Mouse (Mus musculus): ENCODE measurements around the gene Fam189a2. TPM values are rescaled to one million over a fixed set of nuclear protein-coding genes. Genes with fewer than 3 reads are reported as not detected.

Gene Fam189a2
- total and polyA plus RNA-seq, 2 experiments from 2014 or later = 8.3 to 98.9 TPM

- no peaks in the 10 kb centered on the region for H3K9me3 ChIP-seq (replicated peaks; ENCODE audit: control insufficient read depth, low read length)
- H3K4me1 ChIP-seq (ENCODE audit: control insufficient read depth, insufficient read depth) = peaks cover 3% of the 10 kb centered on the region; the same call in 1 of the 2 replicates
- ATAC-seq (ENCODE audit: insufficient read depth, low read depth) (no peak), DNase-seq (ENCODE audit: low spot score) (no peak)
- H3K27ac ChIP-seq (ENCODE audit: low read depth) = no peak overlapping the region
- H3K27me3 ChIP-seq (ENCODE audit: control insufficient read depth, insufficient read depth, low read length) = no peaks in the 10 kb centered on the region
- H3K4me2 ChIP-seq (ENCODE audit: low read depth, low read length) = no peak overlapping the region
- WGBS = 53% methylated on average over 12 of the region's 12 CpGs
- H3K9ac ChIP-seq (replicated peaks; ENCODE audit: low read depth, low read length) = no peak overlapping the region
- H3K36me3 ChIP-seq (replicated peaks; ENCODE audit: control insufficient read depth, insufficient read depth, low read length) = no peaks in the 10 kb centered on the region
- no peak for TF ChIP-seq CTCF (IDR thresholded peaks at IDR 0.05; ENCODE audit: low read depth)
- TF ChIP-seq EP300 (IDR thresholded peaks at IDR 0.05; ENCODE audit: low read depth) = no peak
- no peak overlapping the region for H3K4me3 ChIP-seq (ENCODE audit: low read depth, low read length)
These were observed 33.6 kb upstream of the Fam189a2 start for GRCm38 (mm10) chr19:24064348-24064895.

DNA sequence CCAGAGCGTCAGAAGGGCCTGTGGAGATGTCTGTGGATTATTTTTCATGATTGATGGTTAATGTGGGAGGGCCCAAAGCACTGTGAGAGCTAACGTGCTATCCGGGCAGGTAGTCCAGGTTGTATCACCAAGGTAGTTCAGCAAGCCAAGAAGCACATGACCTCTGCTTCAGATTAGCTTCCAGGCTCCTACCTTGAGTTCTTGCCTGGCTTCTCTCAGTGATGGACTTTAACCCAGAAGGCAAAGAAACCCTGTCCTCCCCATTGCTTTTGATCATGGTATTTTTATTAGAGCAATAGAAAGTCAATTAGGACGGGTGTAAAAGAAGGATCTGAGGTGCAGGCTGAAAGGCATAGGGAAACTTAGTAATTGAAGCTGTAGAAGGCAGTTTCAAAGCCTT lies 32.8 kb upstream of the Fam189a2 start:
- Histone ChIP-seq H3K27me3 (ENCODE audit: control insufficient read depth, insufficient read depth, low read length) (no peaks in the 10 kb centered on the region), H3K27ac (ENCODE audit: low read depth) (no peak overlapping the region), H3K36me3 (replicated peaks; ENCODE audit: control insufficient read depth, insufficient read depth, low read length) (no peaks in the 10 kb centered on the region), H3K4me3 (ENCODE audit: low read depth, low read length) (no peak overlapping the region), H3K9me3 (replicated peaks; ENCODE audit: control insufficient read depth, low read length) (no peaks in the 10 kb centered on the region), H3K4me2 (ENCODE audit: low read depth, low read length) (no peak overlapping the region), H3K4me1 (ENCODE audit: control insufficient read depth, insufficient read depth) (peaks cover 8% of the 10 kb centered on the region; the same call in 1 of the 2 replicates), H3K9ac (replicated peaks; ENCODE audit: low read depth, low read length) (no peak overlapping the region)
- DNase-seq (ENCODE audit: low spot score) (no peak), ATAC-seq (ENCODE audit: insufficient read depth, low read depth) (no peak)
- no peak for TF ChIP-seq EP300 (IDR thresholded peaks at IDR 0.05; ENCODE audit: low read depth)
- no peak for TF ChIP-seq CTCF (IDR thresholded peaks at IDR 0.05; ENCODE audit: low read depth)
- 84% methylated on average over 4 of the region's 4 CpGs for whole genome bisulfite sequencing

DNA sequence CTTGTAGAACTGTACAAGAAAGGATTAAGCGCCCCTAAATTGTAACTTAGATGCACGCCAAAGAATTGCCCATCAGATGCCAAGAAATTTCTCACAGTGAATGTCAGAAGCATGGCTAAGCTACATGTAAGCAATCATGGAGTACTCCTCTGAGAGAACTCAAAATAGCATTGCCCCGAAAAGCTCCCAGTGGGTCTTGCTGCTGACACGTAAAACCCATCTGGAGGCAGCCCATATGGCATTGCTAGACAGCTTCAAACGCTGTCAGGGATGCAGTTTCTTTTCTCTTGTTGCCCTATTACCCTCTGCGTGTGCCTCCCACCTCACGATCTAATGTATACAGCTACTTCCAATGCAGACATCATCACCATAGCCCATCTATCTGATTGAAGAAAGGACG lies 28.0 kb upstream of the Fam189a2 start:
- Histone ChIP-seq H3K9me3 (replicated peaks; ENCODE audit: control insufficient read depth, low read length) (0 out of 2 replicates have a peak, but pooled peaks cover 3% of the 10 kb centered on the region), H3K4me3 (ENCODE audit: low read depth, low read length) (no peak overlapping the region), H3K4me2 (ENCODE audit: low read depth, low read length) (no peak overlapping the region), H3K9ac (replicated peaks; ENCODE audit: low read depth, low read length) (no peak overlapping the region), H3K27me3 (ENCODE audit: control insufficient read depth, insufficient read depth, low read length) (no peaks in the 10 kb centered on the region), H3K36me3 (replicated peaks; ENCODE audit: control insufficient read depth, insufficient read depth, low read length) (no peaks in the 10 kb centered on the region), H3K27ac (ENCODE audit: low read depth) (peak overlapping the region; percentile 84), H3K4me1 (ENCODE audit: control insufficient read depth, insufficient read depth) (peaks cover 23% of the 10 kb centered on the region)
- ATAC-seq (ENCODE audit: insufficient read depth, low read depth) (no peak), DNase-seq (ENCODE audit: low spot score) (peak; percentile 40)
- WGBS = 54% methylated on average over 8 of the region's 8 CpGs
- TF ChIP-seq CTCF (IDR thresholded peaks at IDR 0.05; ENCODE audit: low read depth) = no peak

DNA sequence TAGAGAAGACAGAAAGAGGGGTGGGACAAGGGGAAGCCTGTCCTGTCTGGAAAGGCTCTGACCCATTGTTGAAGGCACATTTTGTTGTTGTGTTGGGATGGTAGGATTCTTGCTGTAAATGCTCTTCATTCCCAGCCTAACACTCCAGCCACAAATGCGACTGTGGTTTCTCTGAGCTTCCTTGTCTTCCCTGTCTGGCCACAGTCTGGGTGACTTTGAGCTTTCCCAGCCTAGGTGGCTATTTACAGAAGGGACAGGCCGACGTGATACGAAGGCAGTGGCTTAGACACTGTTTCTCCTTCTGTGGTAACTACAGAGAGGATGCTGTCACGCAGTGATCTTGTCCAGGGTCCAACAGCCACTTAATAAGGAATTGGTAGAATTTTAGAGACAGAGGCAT lies 27.2 kb upstream of the Fam189a2 start:
- H3K27ac ChIP-seq (ENCODE audit: low read depth) = peak overlapping the region; percentile 84
- WGBS = 22% methylated on average over 5 of the region's 5 CpGs
- TF ChIP-seq EP300 (IDR thresholded peaks at IDR 0.05; ENCODE audit: low read depth) = 0 out of 2 replicates have a peak, but pooled peaks have one; percentile 38
- no peak for TF ChIP-seq CTCF (IDR thresholded peaks at IDR 0.05; ENCODE audit: low read depth)
- no peak overlapping the region for H3K4me3 ChIP-seq (ENCODE audit: low read depth, low read length)
- no peaks in the 10 kb centered on the region for H3K36me3 ChIP-seq (replicated peaks; ENCODE audit: control insufficient read depth, insufficient read depth, low read length)
- ATAC-seq (ENCODE audit: insufficient read depth, low read depth) (peak; percentile 62), DNase-seq (ENCODE audit: low spot score) (peak; percentile 79)
- H3K9ac ChIP-seq (replicated peaks; ENCODE audit: low read depth, low read length) = no peak overlapping the region
- H3K27me3 ChIP-seq (ENCODE audit: control insufficient read depth, insufficient read depth, low read length) = no peaks in the 10 kb centered on the region
- H3K9me3 ChIP-seq (replicated peaks; ENCODE audit: control insufficient read depth, low read length) = 0 out of 2 replicates have a peak, but pooled peaks cover 3% of the 10 kb centered on the region
- no peak overlapping the region for H3K4me2 ChIP-seq (ENCODE audit: low read depth, low read length)
- H3K4me1 ChIP-seq (ENCODE audit: control insufficient read depth, insufficient read depth) = peaks cover 26% of the 10 kb centered on the region

- no peak overlapping the region for H3K9ac ChIP-seq (replicated peaks; ENCODE audit: low read depth, low read length)
- no peak overlapping the region; the same call in 1 of the 2 replicates for H3K27ac ChIP-seq (ENCODE audit: low read depth)
- TF ChIP-seq EP300 (IDR thresholded peaks at IDR 0.05; ENCODE audit: low read depth) (no peak), CTCF (IDR thresholded peaks at IDR 0.05; ENCODE audit: low read depth) (peak; percentile 7; the same call in 1 of the 2 replicates)
- ATAC-seq (ENCODE audit: insufficient read depth, low read depth) (no peak), DNase-seq (ENCODE audit: low spot score) (no peak)
- no peaks in the 10 kb centered on the region for H3K36me3 ChIP-seq (replicated peaks; ENCODE audit: control insufficient read depth, insufficient read depth, low read length)
- 0 out of 2 replicates have a peak, but pooled peaks cover 3% of the 10 kb centered on the region for H3K9me3 ChIP-seq (replicated peaks; ENCODE audit: control insufficient read depth, low read length)
- H3K4me1 ChIP-seq (ENCODE audit: control insufficient read depth, insufficient read depth) = peaks cover 26% of the 10 kb centered on the region
- H3K4me2 ChIP-seq (ENCODE audit: low read depth, low read length) = no peak overlapping the region
- no peaks in the 10 kb centered on the region for H3K27me3 ChIP-seq (ENCODE audit: control insufficient read depth, insufficient read depth, low read length)
- 100% methylated on average over 1 of the region's 1 CpGs for WGBS
- H3K4me3 ChIP-seq (ENCODE audit: low read depth, low read length) = no peak overlapping the region
These were observed 26.1 kb upstream of the Fam189a2 start for GRCm38 (mm10) chr19:24056880-24057279.

DNA sequence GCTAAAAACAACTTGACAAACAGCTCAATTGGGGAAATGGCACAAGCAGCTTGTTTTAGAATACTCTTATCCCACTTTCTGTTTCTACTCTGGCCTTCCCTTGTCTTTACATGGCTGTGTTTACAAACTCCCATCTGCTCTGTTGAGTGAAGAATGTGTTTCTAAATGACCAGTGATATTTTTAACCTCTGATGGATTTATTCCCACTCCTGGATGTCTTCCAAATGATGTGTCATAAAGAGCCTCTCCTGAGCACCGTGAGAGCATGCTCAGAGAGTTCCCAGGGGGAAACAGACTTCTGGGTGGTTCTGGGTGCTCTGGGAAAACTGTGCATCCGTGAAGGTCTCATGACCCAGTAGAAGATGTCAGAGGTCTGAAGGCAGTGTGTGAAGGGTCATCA lies 24.1 kb upstream of the Fam189a2 start:
- Histone ChIP-seq H3K9me3 (replicated peaks; ENCODE audit: control insufficient read depth, low read length) (0 out of 2 replicates have a peak, but pooled peaks cover 3% of the 10 kb centered on the region), H3K4me1 (ENCODE audit: control insufficient read depth, insufficient read depth) (peaks cover 35% of the 10 kb centered on the region), H3K36me3 (replicated peaks; ENCODE audit: control insufficient read depth, insufficient read depth, low read length) (no peaks in the 10 kb centered on the region), H3K27me3 (ENCODE audit: control insufficient read depth, insufficient read depth, low read length) (no peaks in the 10 kb centered on the region), H3K9ac (replicated peaks; ENCODE audit: low read depth, low read length) (no peak overlapping the region), H3K4me2 (ENCODE audit: low read depth, low read length) (0 out of 2 replicates have a peak overlapping the region, but pooled peaks have one; percentile 13), H3K4me3 (ENCODE audit: low read depth, low read length) (no peak overlapping the region), H3K27ac (ENCODE audit: low read depth) (peak overlapping the region; percentile 94)
- 9% methylated on average over 2 of the region's 2 CpGs for WGBS
- ATAC-seq (ENCODE audit: insufficient read depth, low read depth) (peak; percentile 81), DNase-seq (ENCODE audit: low spot score) (peak; percentile 93)
- TF ChIP-seq EP300 (IDR thresholded peaks at IDR 0.05; ENCODE audit: low read depth) (0 out of 2 replicates have a peak, but pooled peaks have one; percentile 43), CTCF (IDR thresholded peaks at IDR 0.05; ENCODE audit: low read depth) (no peak)

Measured in heart, postnatal 0 days (tissue).